9 mouse cellular contexts compared by ENCODE assay signal in the genomic region with DNA sequence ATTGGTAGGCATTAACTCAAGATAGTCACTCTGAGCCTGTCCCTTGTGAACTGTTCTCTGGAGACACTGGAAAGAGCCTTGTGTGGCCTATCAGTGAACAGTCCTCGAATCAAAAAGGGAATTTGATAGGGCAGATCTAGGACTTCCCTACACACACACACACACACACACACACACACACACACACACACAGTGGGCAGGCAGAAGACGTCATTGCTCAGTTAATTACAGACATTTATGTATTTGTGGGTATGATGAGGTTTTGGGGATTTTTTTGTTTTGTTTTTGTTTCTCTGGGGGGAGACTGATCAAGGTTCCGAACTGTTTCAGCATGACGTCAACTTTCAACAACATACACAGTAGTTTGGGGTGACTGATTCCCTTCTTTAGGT. TPM values are rescaled to one million over a fixed set of nuclear protein-coding genes. Genes with fewer than 3 reads are reported as not detected.
DNase-seq lines count a peak whose midpoint lies in the region; ATAC-seq and TF ChIP-seq lines count a peak whose summit lies in the region.
"Had no signal": no experiment of that assay in that cellular context is flagged by ENCODE, and none has a peak within 500 bp of the region (broad histone marks: within the 10 kb centered on the region; RNA-seq: fewer than 3 reads in every experiment).

No protein-coding gene starts in this region.

- 67% methylated on average over 4 of the region's 4 CpGs for WGBS in kidney, embryonic 14.5 days
- 78% methylated on average over 4 of the region's 4 CpGs for WGBS in intestine, embryonic 15.5 days

- peak overlapping the region; percentile 100 for H3K4me2 ChIP-seq in kidney, embryonic 14.5 days (replicated peaks; ENCODE audit: low read depth, low read length)
- peak overlapping the region; percentile 97 for H3K4me2 ChIP-seq in intestine, embryonic 15.5 days (replicated peaks)
- peak overlapping the region; percentile 97 for H3K4me2 ChIP-seq in myocyte (ENCODE audit: low read depth)

- peaks cover 8% of the 10 kb centered on the region for H3K79me2 ChIP-seq in myocyte (ENCODE audit: control insufficient read depth, insufficient read depth)

- H3K27me3 ChIP-seq in kidney, embryonic 14.5 days (ENCODE audit: control insufficient read depth, insufficient read depth, low read length): no peaks in the 10 kb centered on the region
- H3K27me3 ChIP-seq in intestine, embryonic 15.5 days (replicated peaks): no peaks in the 10 kb centered on the region
- H3K27me3 ChIP-seq in myocyte (ENCODE audit: control insufficient read depth, insufficient read depth, insufficient read length): no peaks in the 10 kb centered on the region

- H3ac ChIP-seq in myocyte (ENCODE audit: control insufficient read depth, insufficient read length): peak overlapping the region; percentile 69

- no peak for DNase-seq in kidney, adult 9 months
- DNase-seq in embryo, embryonic 10.5 days (ENCODE audit: low spot score): no peak
- DNase-seq in layer of hippocampus, postnatal 36 days: no peak
- no peak for DNase-seq in cerebellum, adult 11 months

- no peaks in the 10 kb centered on the region for H3K9me3 ChIP-seq in kidney, embryonic 14.5 days (ENCODE audit: control insufficient read depth, low read length)
- H3K9me3 ChIP-seq in intestine, embryonic 15.5 days: no peaks in the 10 kb centered on the region

- no peak overlapping the region for H3K4me3 ChIP-seq in kidney, embryonic 14.5 days (ENCODE audit: low read length)
- H3K4me3 ChIP-seq in brown adipose tissue, adult 24 weeks (ENCODE audit: insufficient read depth, low read depth, low read length): peak overlapping the region; percentile 73; the same call in 1 of the 2 replicates
- H3K4me3 ChIP-seq in intestine, embryonic 15.5 days (replicated peaks): peak overlapping the region; percentile 83; the same call in 1 of the 2 replicates
- peak overlapping the region; percentile 26 for H3K4me3 ChIP-seq in myocyte

- H3K36me3 ChIP-seq in kidney, embryonic 14.5 days (ENCODE audit: control insufficient read depth, insufficient read depth, low read length): no peaks in the 10 kb centered on the region
- H3K36me3 ChIP-seq in intestine, embryonic 15.5 days: no peaks in the 10 kb centered on the region
- no peaks in the 10 kb centered on the region for H3K36me3 ChIP-seq in myocyte (ENCODE audit: control insufficient read depth, insufficient read depth)

- H3K4me1 ChIP-seq in kidney, embryonic 14.5 days (ENCODE audit: control insufficient read depth, insufficient read depth, low read length): peaks cover 23% of the 10 kb centered on the region
- H3K4me1 ChIP-seq in brown adipose tissue, adult 24 weeks (ENCODE audit: control insufficient read depth, insufficient read depth, insufficient read length, low read length): peaks cover 6% of the 10 kb centered on the region; the same call in 1 of the 2 replicates
- H3K4me1 ChIP-seq in intestine, embryonic 15.5 days (replicated peaks): peaks cover 24% of the 10 kb centered on the region

- H3K9ac ChIP-seq in kidney, embryonic 14.5 days (ENCODE audit: low read depth, low read length): peak overlapping the region; percentile 87
- peak overlapping the region; percentile 83; the same call in 1 of the 2 replicates for H3K9ac ChIP-seq in intestine, embryonic 15.5 days

- no peak for TF ChIP-seq POLR2A in myocyte (IDR thresholded peaks at IDR 0.05; ENCODE audit: insufficient read length, low read depth)

- H3K27ac ChIP-seq in kidney, embryonic 14.5 days (ENCODE audit: low read depth, low read length): no peak overlapping the region
- H3K27ac ChIP-seq in brown adipose tissue, adult 24 weeks (replicated peaks; ENCODE audit: low read depth, low read length): no peak overlapping the region
- peak overlapping the region; percentile 73; the same call in 1 of the 2 replicates for H3K27ac ChIP-seq in intestine, embryonic 15.5 days

- ATAC-seq in kidney, embryonic 14.5 days (ENCODE audit: low FRiP score, low TSS enrichment): no peak; the same call in none of the 2 replicates
- ATAC-seq in intestine, embryonic 15.5 days: no peak

TF ChIP-seq in myocyte, 11 proteins besides CTCF, POLR2A, EP300 and RAD21:
- TF ChIP-seq REST (IDR thresholded peaks at IDR 0.05; ENCODE audit: insufficient read depth, insufficient read length) (no peak), E2F4 (IDR thresholded peaks at IDR 0.05; ENCODE audit: insufficient read depth) (no peak), TCF12 (IDR thresholded peaks at IDR 0.05; ENCODE audit: insufficient read depth, poor library complexity, severe bottlenecking) (no peak), USF1 (IDR thresholded peaks at IDR 0.05; ENCODE audit: low read depth) (no peak), POLR2AphosphoS2 (IDR thresholded peaks at IDR 0.05; ENCODE audit: insufficient read length, low read depth) (no peak), MAX (IDR thresholded peaks at IDR 0.05; ENCODE audit: low read depth) (no peak), SRF (IDR thresholded peaks at IDR 0.05; ENCODE audit: control insufficient read depth, insufficient read length, low read depth) (no peak), TCF3 (IDR thresholded peaks at IDR 0.05; ENCODE audit: insufficient read length, low read depth) (no peak), MYOD1 (IDR thresholded peaks at IDR 0.05; ENCODE audit: control insufficient read depth in 1 of 3, insufficient read length in 2 of 3, low read depth in 2 of 3) (no peak), MYOG (IDR thresholded peaks at IDR 0.05; ENCODE audit: control insufficient read depth in 1 of 3, insufficient read depth in 1 of 3, insufficient read length in 2 of 3, low read depth in 2 of 3) (no peak), CEBPB (IDR thresholded peaks at IDR 0.05; ENCODE audit: insufficient read depth, poor library complexity, severe bottlenecking) (no peak)
TF ChIP-seq in myocyte: peak in this region for 0.

RNA-seq across cellular contexts. Expression of gene Rnf157, which starts 0.8 kb away (rescaled TPM):
- polyA plus RNA-seq in kidney, embryonic 14.5 days (2014; fragmentation: Nextera tagmentation; extraction: Ambion mirVana): 9.1 and 14.1 TPM in 2 replicates
- polyA plus RNA-seq in brown adipose tissue, adult 24 weeks (2012; ENCODE audit: insufficient read depth, insufficient read length, missing spikeins): 0.67 TPM in 1 of 2 replicates, not detected in the other
- polyA plus RNA-seq in intestine, embryonic 15.5 days (2015; fragmentation: Nextera tagmentation; extraction: Ambion mirVana): 16.4 and 18.2 TPM in 2 replicates
- polyA plus RNA-seq in myocyte (2012; fragmentation: generic; extraction: Trizol): 15.2 TPM
- 100 to 1,000 TPM; 212 to 247 TPM for total RNA-seq in layer of hippocampus, postnatal 36 days (2021)

RNA-seq across cellular contexts. Expression of gene Ubald2, which starts 20.3 kb away (rescaled TPM):
- polyA plus RNA-seq in kidney, embryonic 14.5 days (2014; fragmentation: Nextera tagmentation; extraction: Ambion mirVana): 79.7 and 80.8 TPM in 2 replicates
- 29.8 and 38.4 TPM in 2 replicates for polyA plus RNA-seq in brown adipose tissue, adult 24 weeks (2012; ENCODE audit: insufficient read depth, insufficient read length, missing spikeins)
- polyA plus RNA-seq in intestine, embryonic 15.5 days (2015; fragmentation: Nextera tagmentation; extraction: Ambion mirVana): 48.8 and 50.7 TPM in 2 replicates
- 120 TPM for polyA plus RNA-seq in myocyte (2012; fragmentation: generic; extraction: Trizol)
- total RNA-seq in layer of hippocampus, postnatal 36 days (2021): 10 to 100 TPM; 37.4 to 38.0 TPM

RNA-seq across cellular contexts. Expression of gene Qrich2, which starts 52.4 kb away (rescaled TPM):
- polyA plus RNA-seq in kidney, embryonic 14.5 days (2014; fragmentation: Nextera tagmentation; extraction: Ambion mirVana): 0.34 and 0.39 TPM in 2 replicates
- polyA plus RNA-seq in brown adipose tissue, adult 24 weeks (2012; ENCODE audit: insufficient read depth, insufficient read length, missing spikeins): not detected in 2 replicates
- polyA plus RNA-seq in intestine, embryonic 15.5 days (2015; fragmentation: Nextera tagmentation; extraction: Ambion mirVana): 0.30 TPM in 1 of 2 replicates, not detected in the other
- not detected for polyA plus RNA-seq in myocyte (2012; fragmentation: generic; extraction: Trizol)
- total RNA-seq in layer of hippocampus, postnatal 36 days (2021): not detected
- total RNA-seq: hematopoietic stem cell, adult 5-6 weeks had no signal
